Mouse (Mus musculus): Measurements from ENCODE around the gene Gm44973.

GRCm38 (mm10) chr7:5046112-5046511, 30.8 kb downstream of the Gm44973 start:
- TF ChIP-seq CTCF (IDR thresholded peaks at IDR 0.05; ENCODE audit: low read depth, low read length) (no peak), POLR2AphosphoS5 (IDR thresholded peaks at IDR 0.05; ENCODE audit: insufficient replicate concordance, low read depth, low read length) (no peak), GATA1 (IDR thresholded peaks at IDR 0.05; ENCODE audit: borderline replicate concordance, low read length) (no peak), TAL1 (conservative IDR thresholded peaks at IDR 0.05; ENCODE audit: low read depth, low read length) (no peak)

Measured in G1E (cell line).